Mouse (Mus musculus): ENCODE results near the gene Nrcam. TPM values are rescaled to one million over a fixed set of nuclear protein-coding genes. Genes with fewer than 3 reads are reported as not detected.

The Nrcam gene
- polyA plus RNA-seq, 1 experiment from 2014 or later = 12.3 TPM

- no peak for ATAC-seq (ENCODE audit: low FRiP score, low TSS enrichment)
These were observed 82.3 kb downstream of the Nrcam start for GRCm38 (mm10) chr12:44411031-44411430.

GRCm38 (mm10) chr12:44422154-44422866 lies 93.6 kb downstream of the Nrcam start:
- H3K27ac ChIP-seq (ENCODE audit: low read depth, low read length) = no peak overlapping the region
- WGBS = 51% methylated on average over 4 of the region's 4 CpGs
- no peak overlapping the region for H3K9ac ChIP-seq (ENCODE audit: low read depth, low read length)
- no peaks in the 10 kb centered on the region for H3K9me3 ChIP-seq (ENCODE audit: control insufficient read depth, low read length)
- H3K36me3 ChIP-seq (ENCODE audit: control insufficient read depth, insufficient read depth, low read length) = no peaks in the 10 kb centered on the region
- H3K4me2 ChIP-seq (replicated peaks; ENCODE audit: low read depth, low read length) = no peak overlapping the region
- H3K27me3 ChIP-seq (ENCODE audit: control insufficient read depth, insufficient read depth, low read length) = no peaks in the 10 kb centered on the region
- H3K4me1 ChIP-seq (ENCODE audit: control insufficient read depth, insufficient read depth, low read length) = no peaks in the 10 kb centered on the region
- no peak for ATAC-seq (ENCODE audit: low FRiP score, low TSS enrichment)
- no peak overlapping the region for H3K4me3 ChIP-seq (ENCODE audit: low read length)

More at GRCm38 (mm10) chr12:44411031-44411430, 82.3 kb downstream of the Nrcam start:
- Histone ChIP-seq H3K27me3 (ENCODE audit: control insufficient read depth, insufficient read depth, low read length) (no peaks in the 10 kb centered on the region), H3K4me1 (ENCODE audit: control insufficient read depth, insufficient read depth, low read length) (no peaks in the 10 kb centered on the region), H3K27ac (ENCODE audit: low read depth, low read length) (no peak overlapping the region), H3K9me3 (ENCODE audit: control insufficient read depth, low read length) (no peaks in the 10 kb centered on the region), H3K9ac (ENCODE audit: low read depth, low read length) (no peak overlapping the region), H3K36me3 (ENCODE audit: control insufficient read depth, insufficient read depth, low read length) (no peaks in the 10 kb centered on the region), H3K4me2 (replicated peaks; ENCODE audit: low read depth, low read length) (no peak overlapping the region), H3K4me3 (ENCODE audit: low read length) (no peak overlapping the region)
- WGBS = 82% methylated on average over 3 of the region's 3 CpGs

- no peak overlapping the region for H3K27ac ChIP-seq (ENCODE audit: low read depth, low read length)
- 88% methylated on average over 4 of the region's 4 CpGs for WGBS
- H3K4me2 ChIP-seq (replicated peaks; ENCODE audit: low read depth, low read length) = no peak overlapping the region
- no peaks in the 10 kb centered on the region for H3K4me1 ChIP-seq (ENCODE audit: control insufficient read depth, insufficient read depth, low read length)
- no peak for ATAC-seq (ENCODE audit: low FRiP score, low TSS enrichment)
- H3K9me3 ChIP-seq (ENCODE audit: control insufficient read depth, low read length) = no peaks in the 10 kb centered on the region
- H3K9ac ChIP-seq (ENCODE audit: low read depth, low read length) = no peak overlapping the region
- H3K27me3 ChIP-seq (ENCODE audit: control insufficient read depth, insufficient read depth, low read length) = no peaks in the 10 kb centered on the region
- H3K36me3 ChIP-seq (ENCODE audit: control insufficient read depth, insufficient read depth, low read length) = no peaks in the 10 kb centered on the region
- no peak overlapping the region for H3K4me3 ChIP-seq (ENCODE audit: low read length)
These were observed 94.2 kb downstream of the Nrcam start for GRCm38 (mm10) chr12:44422867-44423255.

- no peak overlapping the region for H3K9ac ChIP-seq (ENCODE audit: low read depth, low read length)
- no peaks in the 10 kb centered on the region for H3K27me3 ChIP-seq (ENCODE audit: control insufficient read depth, insufficient read depth, low read length)
- ATAC-seq (ENCODE audit: low FRiP score, low TSS enrichment) = no peak
- WGBS = 91% methylated on average over 3 of the region's 3 CpGs
- no peak overlapping the region for H3K27ac ChIP-seq (ENCODE audit: low read depth, low read length)
- no peaks in the 10 kb centered on the region for H3K9me3 ChIP-seq (ENCODE audit: control insufficient read depth, low read length)
- no peak overlapping the region for H3K4me2 ChIP-seq (replicated peaks; ENCODE audit: low read depth, low read length)
- H3K4me3 ChIP-seq (ENCODE audit: low read length) = no peak overlapping the region
- H3K36me3 ChIP-seq (ENCODE audit: control insufficient read depth, insufficient read depth, low read length) = no peaks in the 10 kb centered on the region
- H3K4me1 ChIP-seq (ENCODE audit: control insufficient read depth, insufficient read depth, low read length) = no peaks in the 10 kb centered on the region
These were observed 95.3 kb downstream of the Nrcam start for GRCm38 (mm10) chr12:44424011-44424410.

- no peaks in the 10 kb centered on the region for H3K36me3 ChIP-seq (ENCODE audit: control insufficient read depth, insufficient read depth, low read length)
- H3K9me3 ChIP-seq (ENCODE audit: control insufficient read depth, low read length) = no peaks in the 10 kb centered on the region
- no peaks in the 10 kb centered on the region for H3K4me1 ChIP-seq (ENCODE audit: control insufficient read depth, insufficient read depth, low read length)
- ATAC-seq (ENCODE audit: low FRiP score, low TSS enrichment) = peak; percentile 52; the same call in 1 of the 2 replicates
- no peak overlapping the region for H3K4me2 ChIP-seq (replicated peaks; ENCODE audit: low read depth, low read length)
- no peak overlapping the region for H3K27ac ChIP-seq (ENCODE audit: low read depth, low read length)
- H3K27me3 ChIP-seq (ENCODE audit: control insufficient read depth, insufficient read depth, low read length) = no peaks in the 10 kb centered on the region
- no peak overlapping the region for H3K4me3 ChIP-seq (ENCODE audit: low read length)
- H3K9ac ChIP-seq (ENCODE audit: low read depth, low read length) = no peak overlapping the region
- 7% methylated on average over 6 of the region's 6 CpGs for WGBS
These were observed 96.4 kb downstream of the Nrcam start for GRCm38 (mm10) chr12:44425040-44425439.

GRCm38 (mm10) chr12:44430335-44430734 lies 101.7 kb downstream of the Nrcam start:
- H3K9me3 ChIP-seq (ENCODE audit: control insufficient read depth, low read length) = no peaks in the 10 kb centered on the region
- H3K27me3 ChIP-seq (ENCODE audit: control insufficient read depth, insufficient read depth, low read length) = no peaks in the 10 kb centered on the region
- no peak overlapping the region for H3K27ac ChIP-seq (ENCODE audit: low read depth, low read length)
- no peak overlapping the region for H3K4me2 ChIP-seq (replicated peaks; ENCODE audit: low read depth, low read length)
- H3K4me3 ChIP-seq (ENCODE audit: low read length) = no peak overlapping the region
- no peaks in the 10 kb centered on the region for H3K36me3 ChIP-seq (ENCODE audit: control insufficient read depth, insufficient read depth, low read length)
- 86% methylated on average over 6 of the region's 6 CpGs for WGBS
- no peak overlapping the region for H3K9ac ChIP-seq (ENCODE audit: low read depth, low read length)
- H3K4me1 ChIP-seq (ENCODE audit: control insufficient read depth, insufficient read depth, low read length) = no peaks in the 10 kb centered on the region
- no peak for ATAC-seq (ENCODE audit: low FRiP score, low TSS enrichment)

GRCm38 (mm10) chr12:44430996-44431395 lies 102.3 kb downstream of the Nrcam start:
- no peak overlapping the region for H3K9ac ChIP-seq (ENCODE audit: low read depth, low read length)
- no peak for ATAC-seq (ENCODE audit: low FRiP score, low TSS enrichment)
- H3K27ac ChIP-seq (ENCODE audit: low read depth, low read length) = no peak overlapping the region
- WGBS = 52% methylated on average over 7 of the region's 7 CpGs
- no peaks in the 10 kb centered on the region for H3K9me3 ChIP-seq (ENCODE audit: control insufficient read depth, low read length)
- H3K4me1 ChIP-seq (ENCODE audit: control insufficient read depth, insufficient read depth, low read length) = no peaks in the 10 kb centered on the region
- H3K36me3 ChIP-seq (ENCODE audit: control insufficient read depth, insufficient read depth, low read length) = no peaks in the 10 kb centered on the region
- no peaks in the 10 kb centered on the region for H3K27me3 ChIP-seq (ENCODE audit: control insufficient read depth, insufficient read depth, low read length)
- no peak overlapping the region for H3K4me2 ChIP-seq (replicated peaks; ENCODE audit: low read depth, low read length)
- H3K4me3 ChIP-seq (ENCODE audit: low read length) = no peak overlapping the region

- H3K9ac ChIP-seq (ENCODE audit: low read depth, low read length) = no peak overlapping the region
- no peak for ATAC-seq (ENCODE audit: low FRiP score, low TSS enrichment)
- H3K9me3 ChIP-seq (ENCODE audit: control insufficient read depth, low read length) = no peaks in the 10 kb centered on the region
- 87% methylated on average over 3 of the region's 3 CpGs for WGBS
- H3K4me1 ChIP-seq (ENCODE audit: control insufficient read depth, insufficient read depth, low read length) = no peaks in the 10 kb centered on the region
- no peak overlapping the region for H3K4me2 ChIP-seq (replicated peaks; ENCODE audit: low read depth, low read length)
- no peaks in the 10 kb centered on the region for H3K27me3 ChIP-seq (ENCODE audit: control insufficient read depth, insufficient read depth, low read length)
- no peaks in the 10 kb centered on the region for H3K36me3 ChIP-seq (ENCODE audit: control insufficient read depth, insufficient read depth, low read length)
- H3K4me3 ChIP-seq (ENCODE audit: low read length) = no peak overlapping the region
- no peak overlapping the region for H3K27ac ChIP-seq (ENCODE audit: low read depth, low read length)
These were observed 104.0 kb downstream of the Nrcam start for GRCm38 (mm10) chr12:44432727-44433126.

GRCm38 (mm10) chr12:44437046-44437827 lies 108.6 kb downstream of the Nrcam start:
- H3K27me3 ChIP-seq (ENCODE audit: control insufficient read depth, insufficient read depth, low read length) = no peaks in the 10 kb centered on the region
- H3K4me2 ChIP-seq (replicated peaks; ENCODE audit: low read depth, low read length) = no peak overlapping the region
- H3K4me3 ChIP-seq (ENCODE audit: low read length) = no peak overlapping the region
- H3K9me3 ChIP-seq (ENCODE audit: control insufficient read depth, low read length) = no peaks in the 10 kb centered on the region
- H3K27ac ChIP-seq (ENCODE audit: low read depth, low read length) = no peak overlapping the region
- no peaks in the 10 kb centered on the region for H3K36me3 ChIP-seq (ENCODE audit: control insufficient read depth, insufficient read depth, low read length)
- H3K4me1 ChIP-seq (ENCODE audit: control insufficient read depth, insufficient read depth, low read length) = no peaks in the 10 kb centered on the region
- no peak for ATAC-seq (ENCODE audit: low FRiP score, low TSS enrichment)
- H3K9ac ChIP-seq (ENCODE audit: low read depth, low read length) = no peak overlapping the region
- 84% methylated on average over 13 of the region's 13 CpGs for WGBS

Measured in kidney, embryonic 14.5 days (tissue).